Comparison of ENCODE assay signal across 11 mouse cellular contexts in genomic region chr11:119515823-119516676, GRCm38 (mm10). TPM values are rescaled to one million over a fixed set of nuclear protein-coding genes. Genes with fewer than 3 reads are reported as not detected.
A peak's percentile ranks its signal among the peaks of the same experiment; 100 is the strongest.
DNase-seq lines count a peak whose midpoint lies in the region; ATAC-seq and TF ChIP-seq lines count a peak whose summit lies in the region.
"Had no signal": no experiment of that assay in that cellular context is flagged by ENCODE, and none has a peak within 500 bp of the region (broad histone marks: within the 10 kb centered on the region; RNA-seq: fewer than 3 reads in every experiment).

No protein-coding gene starts in this region.

- TF ChIP-seq CTCF in E14TG2a.4 (conservative IDR thresholded peaks at IDR 0.05; ENCODE audit: low read length), result no peak
- TF ChIP-seq CTCF in heart, adult 2 months (IDR thresholded peaks at IDR 0.05), result no peak

- H3K9me3 ChIP-seq in E14TG2a.4 (ENCODE audit: low read length), result no peaks in the 10 kb centered on the region
- no peaks in the 10 kb centered on the region for H3K9me3 ChIP-seq in hindbrain, embryonic 11.5 days (ENCODE audit: control insufficient read depth, low read length)
- no peaks in the 10 kb centered on the region for H3K9me3 ChIP-seq in midbrain, embryonic 11.5 days (ENCODE audit: control insufficient read depth, low read length)

- H3K4me3 ChIP-seq in E14TG2a.4 (replicated peaks; ENCODE audit: low read length), result peak overlapping the region; percentile 70
- no peak overlapping the region for H3K4me3 ChIP-seq in hindbrain, embryonic 11.5 days (ENCODE audit: low read depth, low read length)
- H3K4me3 ChIP-seq in midbrain, embryonic 11.5 days (ENCODE audit: low read depth, low read length), result no peak overlapping the region
- no peak overlapping the region for H3K4me3 ChIP-seq in heart, adult 2 months

- peak overlapping the region; percentile 78 for H3K27ac ChIP-seq in hindbrain, embryonic 11.5 days (ENCODE audit: low read depth, low read length)
- peak overlapping the region; percentile 73; the same call in 1 of the 2 replicates for H3K27ac ChIP-seq in midbrain, embryonic 11.5 days (ENCODE audit: low read depth, low read length)
- H3K27ac ChIP-seq in heart, adult 2 months, result no peak overlapping the region

- no peak for ATAC-seq in hindbrain, embryonic 11.5 days (ENCODE audit: low FRiP score)
- no peak for ATAC-seq in midbrain, embryonic 11.5 days (ENCODE audit: low FRiP score)

- TF ChIP-seq EP300 in heart, adult 2 months (IDR thresholded peaks at IDR 0.05; ENCODE audit: insufficient read depth, low read depth, low read length), result no peak

- DNase-seq in cerebellum, postnatal 25 days, result peak; percentile 59 to 61
- DNase-seq in hindbrain, embryonic 11.5 days (ENCODE audit: low spot score), result no peak
- no peak for DNase-seq in midbrain, embryonic 11.5 days (ENCODE audit: low spot score, missing footprints)
- DNase-seq in B cell, adult 2 months, result no peak
- DNase-seq in heart, adult 2 months, result no peak
- no peak for DNase-seq in heart, postnatal 14 days
- no peak for DNase-seq in kidney, postnatal 4 days
- DNase-seq: lung, adult 18-20 months had no signal

- 0 out of 2 replicates have a peak overlapping the region, but pooled peaks have one; percentile 11 for H3K4me2 ChIP-seq in hindbrain, embryonic 11.5 days (replicated peaks; ENCODE audit: low read depth, low read length)
- H3K4me2 ChIP-seq in midbrain, embryonic 11.5 days, result no peak overlapping the region; the same call in 1 of the 2 replicates

- intact Hi-C loops in heart, adult 2 months (cut with DNase I), result no loop called here
- intact Hi-C loops in heart, postnatal 14 days (cut with DNase I), result no loop called here

- peak overlapping the region; percentile 42; the same call in 1 of the 2 replicates for H3K9ac ChIP-seq in hindbrain, embryonic 11.5 days (ENCODE audit: low read depth, low read length)
- H3K9ac ChIP-seq in midbrain, embryonic 11.5 days (ENCODE audit: low read length), result no peak overlapping the region; the same call in 1 of the 2 replicates
- H3K9ac ChIP-seq in heart, adult 2 months (ENCODE audit: low read depth, low read length), result no peak overlapping the region

- 71% methylated on average over 16 of the region's 16 CpGs for WGBS in hindbrain, embryonic 11.5 days
- WGBS in midbrain, embryonic 11.5 days, result 76% methylated on average over 16 of the region's 16 CpGs
- 81% methylated on average over 16 of the region's 16 CpGs for WGBS in heart, adult 2 months

- peaks cover 35% of the 10 kb centered on the region for H3K4me1 ChIP-seq in E14TG2a.4 (replicated peaks; ENCODE audit: low read depth, low read length)
- H3K4me1 ChIP-seq in hindbrain, embryonic 11.5 days (replicated peaks; ENCODE audit: control insufficient read depth, insufficient read depth, low read length), result peaks cover 19% of the 10 kb centered on the region
- peaks cover 26% of the 10 kb centered on the region for H3K4me1 ChIP-seq in midbrain, embryonic 11.5 days (ENCODE audit: control insufficient read depth, insufficient read depth, low read length)
- no peaks in the 10 kb centered on the region for H3K4me1 ChIP-seq in heart, adult 2 months (ENCODE audit: control insufficient read depth, insufficient read depth, low read length)

- TF ChIP-seq POLR2A in heart, adult 2 months (IDR thresholded peaks at IDR 0.05; ENCODE audit: insufficient read depth, low read depth, low read length), result no peak

- H3K27me3 ChIP-seq in E14TG2a.4 (ENCODE audit: insufficient read depth, low read length), result peaks cover 74% of the 10 kb centered on the region
- no peaks in the 10 kb centered on the region for H3K27me3 ChIP-seq in hindbrain, embryonic 11.5 days (ENCODE audit: control insufficient read depth, insufficient read depth, low read length)
- H3K27me3 ChIP-seq in midbrain, embryonic 11.5 days (ENCODE audit: control insufficient read depth, insufficient read depth, low read length), result no peaks in the 10 kb centered on the region; the same call in 1 of the 2 replicates
- no peaks in the 10 kb centered on the region for H3K27me3 ChIP-seq in heart, adult 2 months (ENCODE audit: control insufficient read depth, insufficient read depth, low read length)

- H3K79me2 ChIP-seq in heart, adult 2 months (replicated peaks; ENCODE audit: control insufficient read depth, insufficient read depth, low read length), result no peaks in the 10 kb centered on the region

- H3K36me3 ChIP-seq in E14TG2a.4 (ENCODE audit: insufficient read depth, low read length), result no peaks in the 10 kb centered on the region
- H3K36me3 ChIP-seq in hindbrain, embryonic 11.5 days (ENCODE audit: control insufficient read depth, insufficient read depth, low read length), result no peaks in the 10 kb centered on the region
- H3K36me3 ChIP-seq in midbrain, embryonic 11.5 days (ENCODE audit: control insufficient read depth, insufficient read depth, low read length), result no peaks in the 10 kb centered on the region
- H3K36me3 ChIP-seq in heart, adult 2 months (ENCODE audit: control insufficient read depth, insufficient read depth, low read length), result no peaks in the 10 kb centered on the region

RNA-seq across cellular contexts. Expression of gene Endov, which starts 24.9 kb away (rescaled TPM):
- 13.6 and 14.8 TPM in 2 replicates for polyA plus RNA-seq in hindbrain, embryonic 11.5 days (2014; fragmentation: Nextera tagmentation; extraction: Ambion mirVana)
- 13.2 and 14.0 TPM in 2 replicates for polyA plus RNA-seq in midbrain, embryonic 11.5 days (2014; fragmentation: Nextera tagmentation; extraction: Ambion mirVana)
- 1 to 10 TPM; 6.9 to 7.3 TPM for total RNA-seq in heart, adult 2 months (2021)
- 6.9 and 8.3 TPM in 2 replicates for polyA plus RNA-seq in heart, adult 2 months (2012; rRNA removed)
- 10 to 100 TPM; 11.0 TPM for total RNA-seq in heart, postnatal 14 days (2021)

RNA-seq across cellular contexts. Expression of gene Nptx1, which starts 31.5 kb away (rescaled TPM):
- 8.7 and 11.2 TPM in 2 replicates for polyA plus RNA-seq in hindbrain, embryonic 11.5 days (2014; fragmentation: Nextera tagmentation; extraction: Ambion mirVana)
- polyA plus RNA-seq in midbrain, embryonic 11.5 days (2014; fragmentation: Nextera tagmentation; extraction: Ambion mirVana), result 2.5 and 3.0 TPM in 2 replicates
- total RNA-seq in heart, adult 2 months (2021), result under 1 TPM; 0.09 to 0.23 TPM
- 0.12 and 0.16 TPM in 2 replicates for polyA plus RNA-seq in heart, adult 2 months (2012; rRNA removed)
- total RNA-seq in heart, postnatal 14 days (2021), result under 1 TPM; 0.29 to 0.55 TPM
- total RNA-seq: MEL; neutrophil, adult 5-6 weeks had no signal

Comparison
In these comparisons a context has a peak if more than half of its experiments do, and no peak if none do; other contexts are left out.
1. DNase-seq: peak in cerebellum, postnatal 25 days (2 of 2); none in hindbrain, embryonic 11.5 days (single experiment), midbrain, embryonic 11.5 days (single experiment), B cell, adult 2 months (0 of 2), heart, adult 2 months (0 of 2), heart, postnatal 14 days (0 of 2) and kidney, postnatal 4 days (0 of 2).